Mouse (Mus musculus) MEL (cell line): ENCODE results near the gene A930002H24Rik.

Source experiments
- CTCF ChIP-seq, 3 experiments: IDR thresholded peaks in 2 of 3; conservative IDR thresholded peaks in 1 of 3; 2 replicates each; pipeline ENCODE4 v1.5.1; 2011 to 2012; ENCODE audit warnings: low read length in 3 of 3, low read depth in 2 of 3, mild to moderate bottlenecking in 2 of 3, improper control_type of control experiment in 1 of 3, inconsistent platforms in 1 of 3, mixed read lengths in 1 of 3, moderate library complexity in 1 of 3; ENCODE audit not compliant: control insufficient read depth in 1 of 3, insufficient read depth in 1 of 3, poor library complexity in 1 of 3, severe bottlenecking in 1 of 3
- ETS1 ChIP-seq: IDR thresholded peaks from 2 replicates; pipeline ENCODE4 v1.6.1; 2012; ENCODE audit warnings: low read depth, mild to moderate bottlenecking, inconsistent platforms, low read length, improper control_type of control experiment, moderate library complexity
- POLR2A ChIP-seq, 2 experiments: IDR thresholded peaks; 2 replicates each; pipeline ENCODE4 v1.6.1; 2011 to 2012; ENCODE audit warnings: low read length in 2 of 2, mild to moderate bottlenecking in 2 of 2, control low read depth in 1 of 2, improper control_type of control experiment in 1 of 2, low read depth in 1 of 2, moderate library complexity in 1 of 2; ENCODE audit not compliant: control insufficient read depth in 1 of 2, insufficient read depth in 1 of 2, poor library complexity in 1 of 2

DNA sequence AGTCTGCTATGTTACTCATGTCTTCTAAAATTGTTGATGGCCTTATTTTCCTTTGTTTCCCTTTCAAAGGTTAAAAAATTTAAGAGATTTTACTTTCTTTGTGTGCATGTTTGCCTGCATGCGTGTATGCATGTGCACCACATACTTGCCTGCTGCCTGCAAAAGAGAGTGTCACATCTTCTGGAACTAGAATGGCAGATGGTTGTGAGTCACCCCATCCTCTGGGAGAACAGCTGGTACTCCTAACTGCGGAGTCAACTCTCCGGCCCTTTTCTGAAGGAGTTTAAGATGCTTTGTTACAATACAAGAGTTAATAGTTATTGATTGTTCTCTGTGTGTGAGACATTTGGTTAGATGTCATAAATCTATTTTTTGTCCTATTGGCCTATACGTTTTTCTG, 15.3 kb upstream of the A930002H24Rik start:
- TF ChIP-seq CTCF (IDR thresholded peaks at IDR 0.05 in 2 of 3, conservative IDR thresholded peaks at IDR 0.05 in 1 of 3; ENCODE audit: control insufficient read depth in 1 of 3, insufficient read depth in 1 of 3, low read depth in 2 of 3, low read length in 3 of 3, poor library complexity in 1 of 3, severe bottlenecking in 1 of 3) (no peak), ETS1 (no peak), POLR2A (IDR thresholded peaks at IDR 0.05; ENCODE audit: control insufficient read depth in 1 of 2, insufficient read depth in 1 of 2, low read depth in 1 of 2, low read length in 2 of 2, poor library complexity in 1 of 2) (no peak)
